Mouse (Mus musculus) liver, adult 2 months (tissue): ENCODE measurements around the gene Gm3238.

Source experiments
- CTCF ChIP-seq: fragments of 200-500 bp; IDR thresholded peaks from 2 replicates; pipeline ENCODE4 v1.5.1; 2011; ENCODE audit warnings: low read depth, low read length, control low read depth
- POLR2A ChIP-seq: fragments of 200-500 bp; IDR thresholded peaks from 2 replicates; pipeline ENCODE4 v1.6.1; 2011; ENCODE audit warnings: low read length, control low read depth; ENCODE audit not compliant: insufficient read depth; ENCODE audit errors: extremely low read depth

DNA sequence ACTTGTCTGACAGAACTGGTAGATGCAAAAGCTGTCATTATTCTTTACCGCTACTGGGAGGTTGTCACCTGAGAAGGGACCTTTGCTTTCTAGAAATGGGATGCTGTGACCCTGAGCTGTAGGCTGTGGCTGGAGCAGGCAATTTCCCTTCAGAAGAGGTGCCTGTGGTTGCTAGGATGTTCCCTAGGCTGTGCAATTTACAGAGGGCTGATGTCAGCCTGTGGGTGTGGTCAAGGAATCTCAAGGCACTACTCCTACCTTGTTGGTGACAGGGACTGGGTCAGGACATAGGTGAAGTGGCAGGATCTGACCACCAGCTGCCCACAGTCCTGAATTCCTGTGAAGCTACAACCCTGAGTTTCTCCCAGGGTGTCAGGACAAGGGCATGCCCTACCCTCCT lies 1.4 kb downstream of the Gm3238 start:
- TF ChIP-seq CTCF, result no peak
- TF ChIP-seq POLR2A, result no peak
